ENCODE assay signal across 13 mouse cellular contexts in the genomic region with DNA sequence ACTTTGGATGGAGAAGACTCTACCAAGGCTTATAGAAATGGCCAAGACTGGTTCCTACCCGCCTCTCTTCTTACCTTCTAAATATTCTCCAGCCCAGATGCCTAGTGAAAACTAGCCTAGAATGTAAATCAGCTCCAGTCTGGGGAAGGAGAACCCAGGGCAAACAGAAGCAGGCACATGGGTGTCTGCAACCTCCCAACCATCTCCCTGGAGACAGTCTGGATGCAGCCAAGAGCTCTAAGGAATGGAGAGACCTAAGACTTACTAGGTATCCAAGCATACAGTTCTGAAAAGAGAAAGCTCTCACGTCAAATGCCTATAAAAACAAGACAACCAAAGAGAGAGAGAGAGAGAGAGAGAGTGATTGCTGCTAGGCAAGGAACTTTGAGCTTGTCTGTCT. TPM values are rescaled to one million over a fixed set of nuclear protein-coding genes. Genes with fewer than 3 reads are reported as not detected.
A peak's percentile ranks its signal among the peaks of the same experiment; 100 is the strongest.
DNase-seq lines count a peak whose midpoint lies in the region; ATAC-seq lines count a peak whose summit lies in the region.
"Had no signal": no experiment of that assay in that cellular context is flagged by ENCODE, and none has a peak within 500 bp of the region (broad histone marks: within the 10 kb centered on the region; RNA-seq: fewer than 3 reads in every experiment).

No protein-coding gene starts in this region.

- peaks cover 13% of the 10 kb centered on the region; the same call in 1 of the 2 replicates for H3K36me3 ChIP-seq in forebrain, embryonic 13.5 days (ENCODE audit: poor library complexity, severe bottlenecking)
- no peaks in the 10 kb centered on the region for H3K36me3 ChIP-seq in forebrain, embryonic 11.5 days (ENCODE audit: control insufficient read depth, insufficient read depth, low read length)
- no peaks in the 10 kb centered on the region for H3K36me3 ChIP-seq in neural tube, embryonic 11.5 days (ENCODE audit: control insufficient read depth, insufficient read depth, low read length)
- H3K36me3 ChIP-seq in midbrain, embryonic 13.5 days: 0 out of 2 replicates have a peak, but pooled peaks cover 16% of the 10 kb centered on the region
- no peaks in the 10 kb centered on the region for H3K36me3 ChIP-seq in neural tube, embryonic 15.5 days
- H3K36me3 ChIP-seq: embryonic facial prominence, embryonic 13.5 days; heart, embryonic 12.5 days had no signal

- no peak for ATAC-seq in forebrain, embryonic 13.5 days
- ATAC-seq in forebrain, embryonic 11.5 days (replicated peaks; ENCODE audit: low FRiP score): no peak
- ATAC-seq in neural tube, embryonic 11.5 days (ENCODE audit: insufficient read depth, low FRiP score, low TSS enrichment): no peak
- no peak for ATAC-seq in midbrain, embryonic 13.5 days
- ATAC-seq in neural tube, embryonic 15.5 days (ENCODE audit: low FRiP score): no peak
- ATAC-seq: activated CD4-positive, CD25-positive, alpha-beta regulatory T cell, adult 4 months had no signal

- peaks cover 56% of the 10 kb centered on the region for H3K4me1 ChIP-seq in forebrain, embryonic 13.5 days
- peaks cover 13% of the 10 kb centered on the region; the same call in 1 of the 2 replicates for H3K4me1 ChIP-seq in forebrain, embryonic 11.5 days (replicated peaks; ENCODE audit: control insufficient read depth, insufficient read depth, low read length)
- H3K4me1 ChIP-seq in neural tube, embryonic 11.5 days (ENCODE audit: control insufficient read depth, insufficient read depth, low read length): peaks cover 23% of the 10 kb centered on the region
- peaks cover 75% of the 10 kb centered on the region for H3K4me1 ChIP-seq in midbrain, embryonic 13.5 days (replicated peaks)
- H3K4me1 ChIP-seq in neural tube, embryonic 15.5 days: peaks cover 62% of the 10 kb centered on the region

- H3K4me2 ChIP-seq in forebrain, embryonic 13.5 days: 0 out of 2 replicates have a peak overlapping the region, but pooled peaks have one; percentile 5
- H3K4me2 ChIP-seq in forebrain, embryonic 11.5 days (ENCODE audit: low read depth, low read length, severe bottlenecking): no peak overlapping the region
- H3K4me2 ChIP-seq in neural tube, embryonic 11.5 days (ENCODE audit: low read depth): peak overlapping the region; percentile 52
- H3K4me2 ChIP-seq in midbrain, embryonic 13.5 days (replicated peaks): peak overlapping the region; percentile 79
- H3K4me2 ChIP-seq in neural tube, embryonic 15.5 days: peak overlapping the region; percentile 78
- H3K4me2 ChIP-seq: embryonic facial prominence, embryonic 13.5 days; heart, embryonic 12.5 days had no signal

- no peak overlapping the region for H3K27ac ChIP-seq in forebrain, embryonic 13.5 days
- no peak overlapping the region for H3K27ac ChIP-seq in forebrain, embryonic 11.5 days (ENCODE audit: low read depth, low read length)
- H3K27ac ChIP-seq in neural tube, embryonic 11.5 days (ENCODE audit: low read depth, low read length): peak overlapping the region; percentile 62
- no peak overlapping the region for H3K27ac ChIP-seq in midbrain, embryonic 13.5 days
- peak overlapping the region; percentile 96 for H3K27ac ChIP-seq in neural tube, embryonic 15.5 days (replicated peaks)
- H3K27ac ChIP-seq: embryonic facial prominence, embryonic 13.5 days had no signal

- no peak overlapping the region for H3K4me3 ChIP-seq in forebrain, embryonic 13.5 days
- H3K4me3 ChIP-seq in forebrain, embryonic 11.5 days (ENCODE audit: low read depth, low read length): no peak overlapping the region
- peak overlapping the region; percentile 89 for H3K4me3 ChIP-seq in neural tube, embryonic 11.5 days (ENCODE audit: low read depth, low read length)
- 0 out of 2 replicates have a peak overlapping the region, but pooled peaks have one; percentile 92 for H3K4me3 ChIP-seq in midbrain, embryonic 13.5 days (replicated peaks)
- no peak overlapping the region for H3K4me3 ChIP-seq in neural tube, embryonic 15.5 days (replicated peaks)
- H3K4me3 ChIP-seq: embryonic facial prominence, embryonic 13.5 days; heart, embryonic 12.5 days had no signal

- no peak overlapping the region for H3K9ac ChIP-seq in forebrain, embryonic 13.5 days
- H3K9ac ChIP-seq in forebrain, embryonic 11.5 days (ENCODE audit: low read length): no peak overlapping the region
- H3K9ac ChIP-seq in neural tube, embryonic 11.5 days (ENCODE audit: low read length): peak overlapping the region; percentile 99
- H3K9ac ChIP-seq in midbrain, embryonic 13.5 days (replicated peaks): no peak overlapping the region
- H3K9ac ChIP-seq in neural tube, embryonic 15.5 days (replicated peaks): no peak overlapping the region
- H3K9ac ChIP-seq: embryonic facial prominence, embryonic 13.5 days; heart, embryonic 12.5 days had no signal

- H3K9me3 ChIP-seq in forebrain, embryonic 13.5 days (replicated peaks): no peaks in the 10 kb centered on the region
- no peaks in the 10 kb centered on the region for H3K9me3 ChIP-seq in forebrain, embryonic 11.5 days (ENCODE audit: control insufficient read depth, low read length)
- no peaks in the 10 kb centered on the region for H3K9me3 ChIP-seq in neural tube, embryonic 11.5 days (ENCODE audit: control insufficient read depth, low read length)
- no peaks in the 10 kb centered on the region for H3K9me3 ChIP-seq in midbrain, embryonic 13.5 days
- H3K9me3 ChIP-seq in neural tube, embryonic 15.5 days (replicated peaks): no peaks in the 10 kb centered on the region
- H3K9me3 ChIP-seq: embryonic facial prominence, embryonic 13.5 days; heart, embryonic 12.5 days had no signal

- DNase-seq in forebrain, embryonic 11.5 days (ENCODE audit: low spot score): no peak
- peak; percentile 50 for DNase-seq in neural tube, embryonic 11.5 days (ENCODE audit: low spot score)
- DNase-seq in neural tube, embryonic 10.5 days (ENCODE audit: extremely low spot score, low spot score): no peak
- DNase-seq in MN1 (ENCODE audit: low spot score): no peak
- no peak for DNase-seq in urinary bladder, adult 2 months (ENCODE audit: low spot score)
- DNase-seq: gastrocnemius, postnatal 25 days; lung, postnatal 14 days had no signal

- 80% methylated on average over 2 of the region's 2 CpGs for WGBS in forebrain, embryonic 13.5 days
- WGBS in forebrain, embryonic 11.5 days: 82% methylated on average over 2 of the region's 2 CpGs
- 57% methylated on average over 2 of the region's 2 CpGs for WGBS in neural tube, embryonic 11.5 days
- WGBS in midbrain, embryonic 13.5 days: 43% methylated on average over 2 of the region's 2 CpGs
- WGBS in neural tube, embryonic 15.5 days: 33% methylated on average over 2 of the region's 2 CpGs

- no peaks in the 10 kb centered on the region for H3K27me3 ChIP-seq in forebrain, embryonic 13.5 days
- no peaks in the 10 kb centered on the region for H3K27me3 ChIP-seq in forebrain, embryonic 11.5 days (ENCODE audit: control insufficient read depth, insufficient read depth, low read length)
- no peaks in the 10 kb centered on the region for H3K27me3 ChIP-seq in neural tube, embryonic 11.5 days (ENCODE audit: control insufficient read depth, insufficient read depth, low read length)
- no peaks in the 10 kb centered on the region for H3K27me3 ChIP-seq in midbrain, embryonic 13.5 days
- H3K27me3 ChIP-seq in neural tube, embryonic 15.5 days (replicated peaks): no peaks in the 10 kb centered on the region

RNA-seq across cellular contexts. Expression of a gene that starts 3.3 kb away (rescaled TPM):
- polyA plus RNA-seq in forebrain, embryonic 13.5 days (2015; fragmentation: Nextera tagmentation; extraction: Ambion mirVana): 16.9 and 20.0 TPM in 2 replicates
- polyA plus RNA-seq in forebrain, embryonic 11.5 days (2014; fragmentation: Nextera tagmentation; extraction: Ambion mirVana): 39.8 and 40.2 TPM in 2 replicates
- 60.1 and 71.8 TPM in 2 replicates for polyA plus RNA-seq in neural tube, embryonic 11.5 days (2014; fragmentation: Nextera tagmentation; extraction: Ambion mirVana)
- polyA plus RNA-seq in midbrain, embryonic 13.5 days (2015; fragmentation: Nextera tagmentation; extraction: Ambion mirVana): 36.6 and 40.7 TPM in 2 replicates
- polyA plus RNA-seq in neural tube, embryonic 15.5 days (2015; fragmentation: Nextera tagmentation; extraction: Ambion mirVana): 34.1 and 34.5 TPM in 2 replicates
- polyA plus RNA-seq in urinary bladder, adult 2 months (2012; rRNA removed): 12.6 and 16.8 TPM in 2 replicates

RNA-seq across cellular contexts. Expression of a gene that starts 37.3 kb away (rescaled TPM):
- polyA plus RNA-seq in forebrain, embryonic 13.5 days (2015; fragmentation: Nextera tagmentation; extraction: Ambion mirVana): 0.30 and 0.48 TPM in 2 replicates
- polyA plus RNA-seq in forebrain, embryonic 11.5 days (2014; fragmentation: Nextera tagmentation; extraction: Ambion mirVana): 0.28 and 0.41 TPM in 2 replicates
- 1.1 and 1.2 TPM in 2 replicates for polyA plus RNA-seq in neural tube, embryonic 11.5 days (2014; fragmentation: Nextera tagmentation; extraction: Ambion mirVana)
- polyA plus RNA-seq in midbrain, embryonic 13.5 days (2015; fragmentation: Nextera tagmentation; extraction: Ambion mirVana): 0.54 and 0.57 TPM in 2 replicates
- 0.61 and 0.88 TPM in 2 replicates for polyA plus RNA-seq in neural tube, embryonic 15.5 days (2015; fragmentation: Nextera tagmentation; extraction: Ambion mirVana)
- 11.6 and 15.2 TPM in 2 replicates for polyA plus RNA-seq in urinary bladder, adult 2 months (2012; rRNA removed)

RNA-seq across cellular contexts. Expression of a gene that starts 47.6 kb away (rescaled TPM):
- polyA plus RNA-seq in forebrain, embryonic 13.5 days (2015; fragmentation: Nextera tagmentation; extraction: Ambion mirVana): 12.4 and 13.4 TPM in 2 replicates
- polyA plus RNA-seq in forebrain, embryonic 11.5 days (2014; fragmentation: Nextera tagmentation; extraction: Ambion mirVana): 25.0 and 28.7 TPM in 2 replicates
- polyA plus RNA-seq in neural tube, embryonic 11.5 days (2014; fragmentation: Nextera tagmentation; extraction: Ambion mirVana): 22.5 and 24.5 TPM in 2 replicates
- polyA plus RNA-seq in midbrain, embryonic 13.5 days (2015; fragmentation: Nextera tagmentation; extraction: Ambion mirVana): 9.5 TPM in 2 replicates
- 6.2 and 11.7 TPM in 2 replicates for polyA plus RNA-seq in neural tube, embryonic 15.5 days (2015; fragmentation: Nextera tagmentation; extraction: Ambion mirVana)
- polyA plus RNA-seq in urinary bladder, adult 2 months (2012; rRNA removed): 5.8 and 6.2 TPM in 2 replicates

Comparison
In these comparisons a context has a peak if more than half of its experiments do, and no peak if none do; other contexts are left out.
1. H3K4me3 ChIP-seq: peak in neural tube, embryonic 11.5 days (single experiment) and midbrain, embryonic 13.5 days (single experiment); none in forebrain, embryonic 13.5 days (single experiment), forebrain, embryonic 11.5 days (single experiment) and neural tube, embryonic 15.5 days (single experiment).
2. H3K27ac ChIP-seq: peak in neural tube, embryonic 11.5 days (single experiment) and neural tube, embryonic 15.5 days (single experiment); none in forebrain, embryonic 13.5 days (single experiment), forebrain, embryonic 11.5 days (single experiment) and midbrain, embryonic 13.5 days (single experiment).